Mouse (Mus musculus) monocyte, adult 2 months (primary cell): Measurements from ENCODE around the gene Olfr323.
A peak's percentile ranks its signal among the peaks of the same experiment; 100 is the strongest.

Experiments
- DNase-seq, 2 experiments: peaks; one replicate each; pipeline ENCODE4 v3.0.0; 2022; ENCODE audit warnings: low spot score in 2 of 2, low read depth in 1 of 2

Olfr323 gene

GRCm38 (mm10) chr11:58630401-58630800, at the start of gene Olfr323:
Gene Olfr323 (minus strand): TSS chr11:58630501.
- DNase-seq: no peak

- DNase-seq: no peak
Observed at GRCm38 (mm10) chr11:58671825-58672224, 41.5 kb upstream of the Olfr323 start.

- DNase-seq: no peak
Observed at GRCm38 (mm10) chr11:58669252-58669651, 39.0 kb upstream of the Olfr323 start.

- no peak for DNase-seq
Observed at GRCm38 (mm10) chr11:58658596-58658995, 28.3 kb upstream of the Olfr323 start, which contains the start of gene Olfr322. Gene Olfr322 (plus strand): TSS chr11:58658782.

- no peak for DNase-seq
Observed at GRCm38 (mm10) chr11:58655151-58655550, 24.9 kb upstream of the Olfr323 start.

- DNase-seq: no peak
Observed at GRCm38 (mm10) chr11:58643350-58643749, 13.0 kb upstream of the Olfr323 start.

GRCm38 (mm10) chr11:58641638-58642358, 11.5 kb upstream of the Olfr323 start:
- DNase-seq: no peak

- no peak for DNase-seq
Observed at GRCm38 (mm10) chr11:58641057-58641456, 10.8 kb upstream of the Olfr323 start.

- DNase-seq: no peak
Observed at GRCm38 (mm10) chr11:58640272-58640867, 10.1 kb upstream of the Olfr323 start, which contains the start of gene Trim58. Gene Trim58 (plus strand): TSS chr11:58640465.

- DNase-seq: no peak
Observed at GRCm38 (mm10) chr11:58638176-58638701, 7.9 kb upstream of the Olfr323 start.

GRCm38 (mm10) chr11:58636376-58636977, 6.2 kb upstream of the Olfr323 start:
- DNase-seq: peak; percentile 17 to 23

GRCm38 (mm10) chr11:58634878-58635277, 4.6 kb upstream of the Olfr323 start:
- DNase-seq: no peak

GRCm38 (mm10) chr11:58626146-58626545, 4.2 kb downstream of the Olfr323 start:
- no peak for DNase-seq

GRCm38 (mm10) chr11:58618793-58619192, 11.5 kb downstream of the Olfr323 start:
- DNase-seq: no peak

GRCm38 (mm10) chr11:58618369-58618768, 11.9 kb downstream of the Olfr323 start:
- no peak for DNase-seq

GRCm38 (mm10) chr11:58615975-58616374, 14.3 kb downstream of the Olfr323 start, which contains the start of gene 2210407C18Rik:
Gene 2210407C18Rik (minus strand): TSS chr11:58616075.
- DNase-seq: no peak

- no peak for DNase-seq
Observed at GRCm38 (mm10) chr11:58614526-58614925, 15.8 kb downstream of the Olfr323 start.

GRCm38 (mm10) chr11:58613359-58613758, 16.9 kb downstream of the Olfr323 start:
- DNase-seq: no peak

GRCm38 (mm10) chr11:58607030-58607429, 23.3 kb downstream of the Olfr323 start:
- DNase-seq: no peak

GRCm38 (mm10) chr11:58606177-58606919, 24.0 kb downstream of the Olfr323 start:
- DNase-seq: no peak

- DNase-seq: no peak
Observed at GRCm38 (mm10) chr11:58605228-58605627, 25.1 kb downstream of the Olfr323 start.
